ENCODE assay signal across 9 mouse cellular contexts in the genomic region with DNA sequence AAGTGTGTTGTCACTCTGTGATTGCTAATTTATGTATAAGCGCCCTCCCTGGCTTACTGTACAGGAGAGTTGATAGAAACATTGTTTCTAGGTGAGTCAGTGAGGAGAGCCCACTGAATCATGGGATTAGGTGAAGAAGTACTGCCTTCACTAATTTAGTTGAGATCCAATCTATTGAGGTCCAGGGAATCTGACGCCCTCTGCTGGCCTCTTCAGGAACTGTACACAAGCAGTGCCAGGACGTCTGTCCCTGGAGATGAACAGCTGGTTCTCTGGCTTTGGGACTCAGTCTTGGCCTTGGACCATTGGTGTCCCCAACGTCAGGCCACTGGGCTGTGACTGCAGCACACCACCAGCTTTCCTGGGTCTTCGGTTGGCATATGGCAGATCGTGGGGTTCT. TPM values are rescaled to one million over a fixed set of nuclear protein-coding genes. Genes with fewer than 3 reads are reported as not detected.
A peak's percentile ranks its signal among the peaks of the same experiment; 100 is the strongest.
DNase-seq lines count a peak whose midpoint lies in the region; TF ChIP-seq lines count a peak whose summit lies in the region.
"Had no signal": no experiment of that assay in that cellular context is flagged by ENCODE, and none has a peak within 500 bp of the region (broad histone marks: within the 10 kb centered on the region; RNA-seq: fewer than 3 reads in every experiment).

No protein-coding gene starts in this region.

- TF ChIP-seq EP300 in ES-Bruce4 (IDR thresholded peaks at IDR 0.05; ENCODE audit: insufficient read depth, low read depth, low read length), result no peak

- H3K27ac ChIP-seq in left cerebral cortex, adult 2 months, result no peak overlapping the region
- H3K27ac ChIP-seq in ES-Bruce4 (ENCODE audit: insufficient read depth, low read length), result no peak overlapping the region
- H3K27ac ChIP-seq: heart, embryonic 13.5 days had no signal

- H3K9ac ChIP-seq in ES-Bruce4 (ENCODE audit: low read depth, poor library complexity, severe bottlenecking), result no peak overlapping the region
- H3K9ac ChIP-seq: heart, embryonic 13.5 days had no signal

- no peak for TF ChIP-seq POLR2A in ES-Bruce4 (IDR thresholded peaks at IDR 0.05; ENCODE audit: insufficient read depth, low read length)

- H3K27me3 ChIP-seq in ES-Bruce4 (ENCODE audit: control insufficient read depth, insufficient read depth, low read length, poor library complexity, severe bottlenecking), result no peaks in the 10 kb centered on the region
- H3K27me3 ChIP-seq: heart, embryonic 13.5 days had no signal

- no peak overlapping the region for H3K4me3 ChIP-seq in left cerebral cortex, adult 2 months
- H3K4me3 ChIP-seq in ES-Bruce4 (ENCODE audit: low read depth, low read length), result no peak overlapping the region
- H3K4me3 ChIP-seq: heart, embryonic 13.5 days had no signal

- DNase-seq in left cerebral cortex, adult 2 months (ENCODE audit: extremely low spot score in 1 of 2, low spot score in 2 of 2), result no peak
- no peak for DNase-seq in left cerebral cortex, adult 11 months (ENCODE audit: low spot score)
- DNase-seq in adrenal gland, postnatal 25 days, result peak; percentile 49
- DNase-seq in natural killer cell, adult 2 months (ENCODE audit: low spot score in 2 of 2), result peak; percentile 32 to 49
- no peak for DNase-seq in frontal cortex, postnatal 14 days (ENCODE audit: low spot score in 2 of 2)
- DNase-seq in right cerebral cortex, postnatal 25 days, result no peak
- DNase-seq in urinary bladder, postnatal 14 days (ENCODE audit: low spot score), result no peak

- intact Hi-C loops in left cerebral cortex, adult 2 months (cut with DNase I), result no loop called here

- H3K36me3 ChIP-seq in ES-Bruce4 (ENCODE audit: control insufficient read depth, insufficient read depth, low read length, poor library complexity, severe bottlenecking), result no peaks in the 10 kb centered on the region
- H3K36me3 ChIP-seq: heart, embryonic 13.5 days had no signal

- TF ChIP-seq CTCF in left cerebral cortex, adult 2 months (IDR thresholded peaks at IDR 0.05), result peak; percentile 28
- TF ChIP-seq CTCF in ES-Bruce4 (IDR thresholded peaks at IDR 0.05; ENCODE audit: low read depth, low read length), result peak; percentile 73

- H3K9me3 ChIP-seq in ES-Bruce4 (replicated peaks; ENCODE audit: control insufficient read depth, insufficient read depth, low read length, poor library complexity, severe bottlenecking), result no peaks in the 10 kb centered on the region
- H3K9me3 ChIP-seq: heart, embryonic 13.5 days had no signal

- no peaks in the 10 kb centered on the region for H3K4me1 ChIP-seq in ES-Bruce4 (ENCODE audit: control insufficient read depth, insufficient read depth, low read length)

RNA-seq across cellular contexts. Expression of gene Alox5ap, which starts 2.7 kb away (rescaled TPM):
- total RNA-seq in left cerebral cortex, adult 2 months (2021), result 10 to 100 TPM; 10.0 to 12.2 TPM
- 1.2 TPM in 1 of 2 replicates, not detected in the other for polyA plus RNA-seq in ES-Bruce4 (2011; ENCODE audit: insufficient read depth, insufficient read length, low read depth, missing spikeins)
- 9.4 and 14.1 TPM in 2 replicates for total RNA-seq in adrenal gland, postnatal 25 days (2021)

Comparison
In these comparisons a context has a peak if more than half of its experiments do, and no peak if none do; other contexts are left out.
1. DNase-seq: peak in adrenal gland, postnatal 25 days (single experiment) and natural killer cell, adult 2 months (2 of 2); none in left cerebral cortex, adult 2 months (0 of 2), left cerebral cortex, adult 11 months (single experiment), frontal cortex, postnatal 14 days (0 of 2), right cerebral cortex, postnatal 25 days (single experiment) and urinary bladder, postnatal 14 days (single experiment).